Mouse (Mus musculus) B cell, adult 67 days (primary cell): ENCODE measurements around the gene Tmprss11e. TPM values are rescaled to one million over a fixed set of nuclear protein-coding genes. Genes with fewer than 3 reads are reported as not detected.

Experiments
- total RNA-seq, 2 experiments: library from RNA; stranded (reverse); gene quantifications; 4 replicates each; pipeline ENCODE4 v1.2.4; 2023

Tmprss11e gene
- total RNA-seq = not detected

GRCm38 (mm10) chr5:86745715-86746114 is at the start of gene Tmprss11e:
Tmprss11e (minus strand) TSS chr5:86745815.

GRCm38 (mm10) chr5:86676262-86676661 is 69.4 kb downstream of the Tmprss11e start, which contains the start of gene Tmprss11b:
Tmprss11b (minus strand) TSS chr5:86676362.

Other genes with a start within 250 kb of the Tmprss11e start
- not detected for gene Tmprss11g, start 227.2 kb downstream of the Tmprss11e start, total RNA-seq
- not detected for gene Tmprss11f, start 113.4 kb downstream of the Tmprss11e start, total RNA-seq
- gene Tmprss11b, start 69.5 kb downstream of the Tmprss11e start, total RNA-seq = not detected
- gene Ythdc1, start 58.4 kb upstream of the Tmprss11e start, total RNA-seq = 100 to 1,000 TPM; 205 to 227 TPM
- gene Ugt2b34, start 161.1 kb upstream of the Tmprss11e start, total RNA-seq = not detected
- not detected for gene Ugt2b1, start 180.7 kb upstream of the Tmprss11e start, total RNA-seq